9 mouse cellular contexts compared by ENCODE assay signal in genomic region chr3:90211475-90212398, GRCm38 (mm10). TPM values are rescaled to one million over a fixed set of nuclear protein-coding genes. Genes with fewer than 3 reads are reported as not detected.
DNase-seq lines count a peak whose midpoint lies in the region; ATAC-seq and TF ChIP-seq lines count a peak whose summit lies in the region.
"Had no signal": no experiment of that assay in that cellular context is flagged by ENCODE, and none has a peak within 500 bp of the region (broad histone marks: within the 10 kb centered on the region; RNA-seq: fewer than 3 reads in every experiment).

No protein-coding gene starts in this region.

- WGBS in heart, embryonic 15.5 days: 62% methylated on average over 13 of the region's 13 CpGs
- WGBS in hindbrain, embryonic 12.5 days: 83% methylated on average over 13 of the region's 13 CpGs
- 87% methylated on average over 13 of the region's 13 CpGs for WGBS in midbrain, embryonic 12.5 days

- peak overlapping the region; percentile 11; the same call in 1 of the 2 replicates for H3K27ac ChIP-seq in heart, embryonic 15.5 days
- no peak overlapping the region for H3K27ac ChIP-seq in hindbrain, embryonic 12.5 days
- H3K27ac ChIP-seq in midbrain, embryonic 12.5 days (replicated peaks): no peak overlapping the region

- no peaks in the 10 kb centered on the region for H3K27me3 ChIP-seq in heart, embryonic 15.5 days
- H3K27me3 ChIP-seq in G1E (ENCODE audit: insufficient read depth, low read length): no peaks in the 10 kb centered on the region
- H3K27me3 ChIP-seq in hindbrain, embryonic 12.5 days: no peaks in the 10 kb centered on the region
- H3K27me3 ChIP-seq in midbrain, embryonic 12.5 days: no peaks in the 10 kb centered on the region
- H3K27me3 ChIP-seq: Patski had no signal

- no peaks in the 10 kb centered on the region for H3K9me3 ChIP-seq in heart, embryonic 15.5 days (replicated peaks)
- H3K9me3 ChIP-seq in G1E (replicated peaks): no peaks in the 10 kb centered on the region
- H3K9me3 ChIP-seq in hindbrain, embryonic 12.5 days (replicated peaks): no peaks in the 10 kb centered on the region
- no peaks in the 10 kb centered on the region for H3K9me3 ChIP-seq in midbrain, embryonic 12.5 days

- H3K4me2 ChIP-seq in heart, embryonic 15.5 days: peak overlapping the region; percentile 93
- peak overlapping the region; percentile 93 for H3K4me2 ChIP-seq in hindbrain, embryonic 12.5 days (replicated peaks)
- peak overlapping the region; percentile 92 for H3K4me2 ChIP-seq in midbrain, embryonic 12.5 days (replicated peaks)

- peaks cover 40% of the 10 kb centered on the region for H3K36me3 ChIP-seq in heart, embryonic 15.5 days
- peaks cover 50% of the 10 kb centered on the region for H3K36me3 ChIP-seq in G1E (replicated peaks)
- H3K36me3 ChIP-seq in hindbrain, embryonic 12.5 days: peaks cover 50% of the 10 kb centered on the region
- H3K36me3 ChIP-seq in midbrain, embryonic 12.5 days: peaks cover 53% of the 10 kb centered on the region

- no peak for ATAC-seq in heart, embryonic 15.5 days (replicated peaks; ENCODE audit: insufficient number of reproducible peaks, insufficient read depth, low FRiP score, low read depth)
- ATAC-seq in G1E (ENCODE audit: extremely low read depth, insufficient number of reproducible peaks, low FRiP score, poor library complexity, severe bottlenecking): no peak
- no peak for ATAC-seq in hindbrain, embryonic 12.5 days (ENCODE audit: low FRiP score)
- no peak for ATAC-seq in midbrain, embryonic 12.5 days (ENCODE audit: low FRiP score, low read depth)
- ATAC-seq: Patski had no signal

- no peak for TF ChIP-seq CTCF in G1E (IDR thresholded peaks at IDR 0.05; ENCODE audit: low read depth, low read length)

- peak overlapping the region; percentile 46 for H3K9ac ChIP-seq in heart, embryonic 15.5 days
- H3K9ac ChIP-seq in hindbrain, embryonic 12.5 days: 0 out of 2 replicates have a peak overlapping the region, but pooled peaks have one; percentile 24
- H3K9ac ChIP-seq in midbrain, embryonic 12.5 days (replicated peaks): no peak overlapping the region; the same call in 1 of the 2 replicates

- DNase-seq in heart, adult 18-20 months: no peak
- DNase-seq in G1E (ENCODE audit: low spot score): no peak
- no peak for DNase-seq in cerebellum, adult 9-11 months
- no peak for DNase-seq in lung, postnatal 4 days
- no peak for DNase-seq in frontal cortex, postnatal 10 days (ENCODE audit: low spot score in 2 of 2)

- peaks cover 33% of the 10 kb centered on the region for H3K4me1 ChIP-seq in heart, embryonic 15.5 days (replicated peaks)
- peaks cover 26% of the 10 kb centered on the region for H3K4me1 ChIP-seq in G1E (ENCODE audit: insufficient read depth, low read depth, low read length)
- H3K4me1 ChIP-seq in hindbrain, embryonic 12.5 days: peaks cover 23% of the 10 kb centered on the region
- peaks cover 23% of the 10 kb centered on the region for H3K4me1 ChIP-seq in midbrain, embryonic 12.5 days

- peak overlapping the region; percentile 94 for H3K4me3 ChIP-seq in heart, embryonic 15.5 days
- H3K4me3 ChIP-seq in G1E (ENCODE audit: low read depth, low read length): peak overlapping the region; percentile 93
- H3K4me3 ChIP-seq in hindbrain, embryonic 12.5 days: peak overlapping the region; percentile 67; the same call in 1 of the 2 replicates
- H3K4me3 ChIP-seq in midbrain, embryonic 12.5 days: peak overlapping the region; percentile 93; the same call in 1 of the 2 replicates

RNA-seq across cellular contexts. Expression of gene Rps27, which starts 1.7 kb away (rescaled TPM):
- polyA plus RNA-seq in heart, embryonic 15.5 days (2015; fragmentation: Nextera tagmentation; extraction: Ambion mirVana): 766 and 874 TPM in 2 replicates
- total RNA-seq in heart, adult 18-20 months (2021): 1,000 to 10,000 TPM; 1,057 to 1,251 TPM
- total RNA-seq in G1E (2014; fragmentation: Nextera tagmentation) (2,953 and 3,131 TPM in 2 replicates), G1E (2017) (4,851 and 5,028 TPM in 2 replicates)
- polyA plus RNA-seq in G1E (2012): 231 and 309 TPM in 2 replicates
- 728 and 1,010 TPM in 2 replicates for polyA plus RNA-seq in hindbrain, embryonic 12.5 days (2016; fragmentation: Nextera tagmentation; extraction: Ambion mirVana)
- 962 and 971 TPM in 2 replicates for polyA plus RNA-seq in midbrain, embryonic 12.5 days (2016; fragmentation: Nextera tagmentation; extraction: Ambion mirVana)

RNA-seq across cellular contexts. Expression of gene Rab13, which starts 1.8 kb away (rescaled TPM):
- 22.1 and 24.0 TPM in 2 replicates for polyA plus RNA-seq in heart, embryonic 15.5 days (2015; fragmentation: Nextera tagmentation; extraction: Ambion mirVana)
- 1 to 10 TPM; 4.2 to 4.9 TPM for total RNA-seq in heart, adult 18-20 months (2021)
- 1.3 TPM in 1 of 2 replicates, not detected in the other for total RNA-seq in G1E (2014; fragmentation: Nextera tagmentation)
- total RNA-seq in G1E (2017): 5.1 and 6.1 TPM in 2 replicates
- 2.4 and 2.7 TPM in 2 replicates for polyA plus RNA-seq in G1E (2012)
- polyA plus RNA-seq in hindbrain, embryonic 12.5 days (2016; fragmentation: Nextera tagmentation; extraction: Ambion mirVana): 26.9 and 27.4 TPM in 2 replicates
- 21.3 and 24.2 TPM in 2 replicates for polyA plus RNA-seq in midbrain, embryonic 12.5 days (2016; fragmentation: Nextera tagmentation; extraction: Ambion mirVana)

RNA-seq across cellular contexts. Expression of gene Jtb, which starts 19.7 kb away (rescaled TPM):
- polyA plus RNA-seq in heart, embryonic 15.5 days (2015; fragmentation: Nextera tagmentation; extraction: Ambion mirVana): 78.4 and 79.5 TPM in 2 replicates
- total RNA-seq in heart, adult 18-20 months (2021): 10 to 100 TPM; 51.7 to 54.8 TPM
- 23.9 and 38.8 TPM in 2 replicates for total RNA-seq in G1E (2014; fragmentation: Nextera tagmentation)
- 40.9 and 44.5 TPM in 2 replicates for total RNA-seq in G1E (2017)
- polyA plus RNA-seq in G1E (2012): 73.6 and 98.7 TPM in 2 replicates
- 81.7 and 94.8 TPM in 2 replicates for polyA plus RNA-seq in hindbrain, embryonic 12.5 days (2016; fragmentation: Nextera tagmentation; extraction: Ambion mirVana)
- 96.1 and 97.8 TPM in 2 replicates for polyA plus RNA-seq in midbrain, embryonic 12.5 days (2016; fragmentation: Nextera tagmentation; extraction: Ambion mirVana)

RNA-seq across cellular contexts. Expression of gene Creb3l4, which starts 31.6 kb away (rescaled TPM):
- 2.2 and 3.0 TPM in 2 replicates for polyA plus RNA-seq in heart, embryonic 15.5 days (2015; fragmentation: Nextera tagmentation; extraction: Ambion mirVana)
- total RNA-seq in heart, adult 18-20 months (2021): under 1 TPM in 1 of 2 experiments, not detected in 1; 0.41 TPM
- not detected in 2 replicates for total RNA-seq in G1E (2014; fragmentation: Nextera tagmentation)
- total RNA-seq in G1E (2017): 0.16 TPM in 1 of 2 replicates, not detected in the other
- polyA plus RNA-seq in G1E (2012): not detected in 2 replicates
- 4.8 and 5.3 TPM in 2 replicates for polyA plus RNA-seq in hindbrain, embryonic 12.5 days (2016; fragmentation: Nextera tagmentation; extraction: Ambion mirVana)
- polyA plus RNA-seq in midbrain, embryonic 12.5 days (2016; fragmentation: Nextera tagmentation; extraction: Ambion mirVana): 3.8 and 3.9 TPM in 2 replicates

RNA-seq across cellular contexts. Expression of gene Slc39a1, which starts 36.2 kb away (rescaled TPM):
- polyA plus RNA-seq in heart, embryonic 15.5 days (2015; fragmentation: Nextera tagmentation; extraction: Ambion mirVana): 76.0 and 86.2 TPM in 2 replicates
- 10 to 100 TPM; 62.0 to 65.5 TPM for total RNA-seq in heart, adult 18-20 months (2021)
- total RNA-seq in G1E (2014; fragmentation: Nextera tagmentation) (31.8 and 35.8 TPM in 2 replicates), G1E (2017) (38.0 and 42.7 TPM in 2 replicates)
- 14.0 and 15.6 TPM in 2 replicates for polyA plus RNA-seq in G1E (2012)
- polyA plus RNA-seq in hindbrain, embryonic 12.5 days (2016; fragmentation: Nextera tagmentation; extraction: Ambion mirVana): 46.8 and 46.9 TPM in 2 replicates
- polyA plus RNA-seq in midbrain, embryonic 12.5 days (2016; fragmentation: Nextera tagmentation; extraction: Ambion mirVana): 50.5 and 55.1 TPM in 2 replicates
